Mouse (Mus musculus): Measurements from ENCODE around the gene Ctsm. TPM values are rescaled to one million over a fixed set of nuclear protein-coding genes. Genes with fewer than 3 reads are reported as not detected.

Ctsm gene
- polyA plus RNA-seq (2012; rRNA removed) = 0.02 and 0.13 TPM in 2 replicates

GRCm38 (mm10) chr13:61541631-61542030 is at the start of gene Ctsm:
Ctsm (minus strand) TSS chr13:61541839.

GRCm38 (mm10) chr13:61570027-61570426 is 28.4 kb upstream of the Ctsm start, which contains the start of gene Cts3:
Cts3 (minus strand) TSS chr13:61570127.

DNA sequence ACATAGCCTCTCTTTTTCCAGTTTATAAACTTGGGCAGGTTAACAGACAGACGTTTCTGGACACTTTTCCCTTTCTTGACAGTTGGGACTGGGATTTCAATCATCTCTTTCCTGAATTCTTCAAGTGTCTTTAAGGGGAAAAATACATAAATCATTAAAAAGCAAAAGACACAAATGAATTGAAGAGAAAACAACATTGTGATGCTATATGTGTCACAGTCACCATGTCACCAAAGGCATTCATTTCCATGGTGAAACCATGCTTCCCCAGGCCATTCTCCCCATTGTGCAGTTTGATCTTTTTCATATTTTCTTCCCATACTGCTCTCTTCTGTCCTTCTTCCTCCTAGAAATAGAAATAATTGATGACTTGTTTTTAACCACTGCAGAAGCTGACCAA is 26.4 kb upstream of the Ctsm start, which contains the start of gene Gm49352:
TSS of gene Gm49352 (minus strand) at position 101 of the 400 bp plus-strand sequence.

Other genes with a start within 250 kb of the Ctsm start
- gene Cts7, start 183.6 kb downstream of the Ctsm start, polyA plus RNA-seq (2012; rRNA removed) = not detected in 2 replicates
- gene Gm49352, start 26.3 kb upstream of the Ctsm start, polyA plus RNA-seq (2012; rRNA removed) = not detected in 2 replicates
- 0.10 and 0.45 TPM in 2 replicates for gene Cts3, start 28.3 kb upstream of the Ctsm start, polyA plus RNA-seq (2012; rRNA removed)